Mouse (Mus musculus) neural tube, embryonic 11.5 days (tissue): Measurements from ENCODE around the gene Rars2. TPM values are rescaled to one million over a fixed set of nuclear protein-coding genes. Genes with fewer than 3 reads are reported as not detected.
A peak's percentile ranks its signal among the peaks of the same experiment; 100 is the strongest.

Source experiments
- ATAC-seq: fragments of 200-750 bp; cut with Nextera tagmentation; 2 replicates; pipeline ENCODE4 v1.8.0; 2017; ENCODE audit warnings: moderate number of reproducible peaks, mild to moderate bottlenecking, moderate TSS enrichment, moderate library complexity; ENCODE audit not compliant: insufficient read depth, low FRiP score, low TSS enrichment
- DNase-seq: peaks from one replicate; pipeline ENCODE4 v3.0.0-alpha.2; 2015; ENCODE audit warnings: low spot score
- H3K27ac ChIP-seq: fragments of 300-500 bp; sonication (generic); 2 replicates; pipeline ENCODE4 v1.5.1; 2014; ENCODE audit warnings: low read depth, mild to moderate bottlenecking, low read length
- H3K27me3 ChIP-seq: fragments of 300-500 bp; sonication (generic); 2 replicates; pipeline ENCODE4 v1.6.1; 2014; ENCODE audit warnings: mild to moderate bottlenecking, low read length, mixed read lengths; ENCODE audit not compliant: control insufficient read depth, insufficient read depth
- H3K36me3 ChIP-seq: fragments of 300-500 bp; sonication (generic); 2 replicates; pipeline ENCODE4 v1.6.1; 2014; ENCODE audit warnings: mild to moderate bottlenecking, low read length, moderate library complexity, mixed read lengths; ENCODE audit not compliant: control insufficient read depth, insufficient read depth
- H3K4me1 ChIP-seq: fragments of 300-500 bp; sonication (generic); 2 replicates; pipeline ENCODE4 v1.6.1; 2014; ENCODE audit warnings: low read length, mixed read lengths; ENCODE audit not compliant: control insufficient read depth, insufficient read depth
- H3K4me2 ChIP-seq: fragments of 300-500 bp; sonication (generic); 2 replicates; pipeline ENCODE4 v1.6.1; 2014; ENCODE audit warnings: low read depth, mild to moderate bottlenecking, moderate library complexity
- H3K4me3 ChIP-seq: fragments of 300-500 bp; sonication (generic); 2 replicates; pipeline ENCODE4 v1.5.1; 2014; ENCODE audit warnings: low read depth, low read length
- H3K9ac ChIP-seq: fragments of 300-500 bp; sonication (generic); 2 replicates; pipeline ENCODE4 v1.6.1; 2014; ENCODE audit warnings: mild to moderate bottlenecking, low read length
- H3K9me3 ChIP-seq: fragments of 300-500 bp; sonication (generic); 2 replicates; pipeline ENCODE4 v1.6.1; 2016; ENCODE audit warnings: low read length; ENCODE audit not compliant: control insufficient read depth
- WGBS: fragments of 180-500 bp; shearing (Covaris S2); extraction: QIAGEN DNeasy Blood & Tissue Kit; methylation state at CpG from one replicate; pipeline ENCODE4 v1.1.7; 2014; 5-methylcytosine and 5-hydroxymethylcytosine counted together
- polyA plus RNA-seq: library from polyadenylated mRNA; unstranded; fragments of >200 nt; fragmentation: Nextera tagmentation; extraction: Ambion mirVana; gene quantifications from 2 replicates; pipeline ENCODE4 v1.2.1, GENCODE M21; 2014

The Rars2 gene
- polyA plus RNA-seq, 1 experiment from 2014 or later, result 67.7 TPM

DNA sequence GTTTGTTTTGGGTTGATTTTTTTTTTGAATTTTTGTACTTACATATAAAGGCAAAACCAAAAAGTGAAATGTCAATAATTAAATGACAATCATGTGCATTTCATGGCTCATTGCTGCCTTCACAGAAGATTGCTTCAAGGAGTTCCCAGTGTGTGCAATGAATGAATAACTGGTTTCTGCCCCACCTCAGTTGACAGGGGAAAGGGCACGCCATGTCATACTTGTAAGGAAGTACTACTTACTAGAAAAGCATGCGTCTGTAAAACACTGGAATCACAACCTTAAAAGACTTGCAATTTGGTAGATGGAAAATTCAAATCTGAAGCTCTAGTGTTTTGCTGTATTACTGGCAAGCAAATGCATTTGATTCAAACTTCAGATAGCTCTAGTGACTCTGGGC lies 44.3 kb downstream of the Rars2 start:
- DNase-seq (no peak), ATAC-seq (no peak)
- Histone ChIP-seq H3K9ac (no peak overlapping the region), H3K4me1 (no peaks in the 10 kb centered on the region), H3K27me3 (no peaks in the 10 kb centered on the region), H3K9me3 (no peaks in the 10 kb centered on the region), H3K36me3 (peaks cover 11% of the 10 kb centered on the region), H3K4me2 (no peak overlapping the region), H3K4me3 (no peak overlapping the region), H3K27ac (no peak overlapping the region)
- WGBS, result 95% methylated on average over 2 of the region's 2 CpGs

DNA sequence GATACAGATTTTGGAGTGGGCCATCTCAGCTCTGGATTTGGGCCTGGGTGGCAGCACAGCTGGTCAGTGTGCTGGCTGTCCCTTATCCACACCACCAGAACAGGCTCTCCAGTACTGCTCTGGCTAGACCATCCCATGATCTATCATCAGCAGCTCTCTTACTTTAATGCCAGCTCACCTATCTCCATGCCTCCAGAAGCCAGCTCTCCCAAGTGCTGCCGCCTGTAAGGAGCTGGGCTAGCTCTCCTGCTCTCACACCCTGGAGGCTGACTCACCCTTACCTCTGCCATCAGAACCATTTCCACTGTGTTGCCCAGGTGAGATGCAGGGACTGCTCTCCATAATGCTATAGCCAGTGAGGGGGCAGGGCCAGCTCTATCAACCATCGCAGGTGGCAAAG lies 46.8 kb downstream of the Rars2 start:
- no peak for ATAC-seq
- WGBS, result 92% methylated on average over 2 of the region's 2 CpGs
- Histone ChIP-seq H3K27me3 (no peaks in the 10 kb centered on the region), H3K27ac (no peak overlapping the region), H3K36me3 (peaks cover 12% of the 10 kb centered on the region), H3K9ac (no peak overlapping the region), H3K9me3 (no peaks in the 10 kb centered on the region), H3K4me3 (no peak overlapping the region), H3K4me2 (no peak overlapping the region), H3K4me1 (no peaks in the 10 kb centered on the region)
- no peak for DNase-seq

DNA sequence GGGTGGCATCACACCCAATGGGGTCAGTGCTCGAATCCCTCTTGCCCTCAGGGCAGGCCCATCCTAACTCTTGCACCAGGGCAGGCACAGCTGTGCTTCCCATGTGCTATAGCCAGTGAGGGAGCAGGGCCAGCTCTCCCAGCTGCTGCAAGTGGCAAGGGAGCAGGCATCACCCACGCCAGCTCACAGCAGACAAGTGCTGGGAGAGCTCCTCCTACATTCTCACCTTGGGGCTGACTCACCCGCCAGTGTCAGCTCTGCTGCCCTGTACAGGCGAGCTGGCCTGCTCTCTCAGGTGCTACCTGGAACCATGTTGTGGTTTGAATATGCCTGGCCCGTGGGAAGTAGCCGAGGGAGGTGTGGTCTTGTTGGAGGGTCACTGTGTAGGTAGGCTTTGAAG lies 47.2 kb downstream of the Rars2 start:
- Histone ChIP-seq H3K4me3 (no peak overlapping the region), H3K4me1 (no peaks in the 10 kb centered on the region), H3K4me2 (no peak overlapping the region), H3K27ac (no peak overlapping the region), H3K36me3 (peaks cover 12% of the 10 kb centered on the region), H3K27me3 (no peaks in the 10 kb centered on the region), H3K9ac (no peak overlapping the region), H3K9me3 (no peaks in the 10 kb centered on the region)
- WGBS, result 83% methylated on average over 6 of the region's 6 CpGs
- ATAC-seq, result no peak
- no peak for DNase-seq

DNA sequence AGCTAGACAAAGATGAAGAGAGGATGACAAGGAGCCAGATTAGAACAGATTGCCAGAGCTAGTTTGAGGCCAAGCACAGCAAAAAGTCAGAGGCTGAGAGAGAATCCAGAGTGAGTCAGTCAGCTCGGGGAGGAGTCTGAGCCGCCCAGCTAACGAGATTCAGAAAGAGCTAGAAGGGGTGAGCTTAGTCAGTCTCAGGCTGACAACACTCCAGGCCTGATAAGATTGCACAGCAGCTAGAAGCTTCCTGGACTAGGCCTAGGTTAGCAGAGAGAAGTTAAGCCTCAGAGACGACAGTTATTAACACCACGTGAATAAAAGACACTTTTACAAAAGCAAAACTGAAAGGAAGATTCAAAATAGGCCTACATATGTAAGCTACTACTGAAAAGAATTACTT lies 53.2 kb downstream of the Rars2 start:
- H3K36me3 ChIP-seq, result peaks cover 3% of the 10 kb centered on the region; the same call in 1 of the 2 replicates
- WGBS, result 93% methylated on average over 5 of the region's 5 CpGs

DNA sequence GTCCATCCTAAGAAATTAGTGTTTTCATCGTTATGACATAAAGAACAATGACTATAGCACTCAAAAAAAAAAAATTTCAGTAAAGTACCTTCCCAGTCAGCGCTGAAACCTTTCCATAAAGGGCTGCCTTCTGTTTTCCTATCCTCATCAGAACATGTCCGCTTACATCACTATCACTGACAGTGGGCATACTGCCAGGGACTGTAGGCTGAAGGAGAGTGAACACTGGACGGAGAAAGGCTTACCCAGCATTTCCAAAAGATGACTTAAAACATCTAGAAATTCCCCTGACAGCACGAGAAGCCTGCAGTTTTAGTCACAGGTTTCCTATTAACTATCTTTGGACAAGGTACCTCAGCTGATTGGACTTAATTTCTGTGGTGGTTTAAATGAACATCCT lies 59.0 kb downstream of the Rars2 start:
- Histone ChIP-seq H3K27me3 (no peaks in the 10 kb centered on the region), H3K36me3 (peaks cover 2% of the 10 kb centered on the region; the same call in 1 of the 2 replicates), H3K27ac (no peak overlapping the region), H3K4me3 (no peak overlapping the region), H3K9ac (no peak overlapping the region), H3K4me1 (no peaks in the 10 kb centered on the region), H3K9me3 (no peaks in the 10 kb centered on the region), H3K4me2 (no peak overlapping the region)
- 93% methylated on average over 5 of the region's 5 CpGs for WGBS
- ATAC-seq, result no peak
- no peak for DNase-seq

More for the DNA sequence above, 53.2 kb downstream of the Rars2 start:
- Histone ChIP-seq H3K4me2 (no peak overlapping the region), H3K27me3 (no peaks in the 10 kb centered on the region), H3K4me1 (no peaks in the 10 kb centered on the region), H3K27ac (no peak overlapping the region), H3K9me3 (no peaks in the 10 kb centered on the region), H3K9ac (no peak overlapping the region), H3K4me3 (no peak overlapping the region)
- DNase-seq, result no peak
- ATAC-seq, result no peak

DNA sequence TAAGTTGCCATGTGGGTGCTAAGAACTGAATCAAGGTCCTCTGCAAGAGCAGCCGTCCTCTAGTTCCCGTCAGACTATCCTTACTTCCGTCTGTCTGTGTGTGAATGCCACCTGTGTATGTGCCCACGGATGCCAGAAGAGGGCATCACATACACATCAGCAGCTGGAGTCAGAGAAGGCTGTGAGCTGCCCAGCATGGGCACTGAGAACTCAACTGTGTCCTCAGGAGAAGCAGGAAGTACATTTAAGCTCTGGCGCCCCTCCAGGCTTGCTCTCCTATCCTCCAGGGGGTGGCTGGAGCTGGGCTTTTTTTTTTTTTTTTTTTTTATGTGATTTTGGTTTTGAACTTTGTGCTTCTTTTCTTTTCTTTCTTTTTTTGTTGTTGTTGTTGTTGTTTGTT lies 65.8 kb downstream of the Rars2 start:
- WGBS, result 87% methylated on average over 5 of the region's 5 CpGs
- ATAC-seq, result no peak

DNA sequence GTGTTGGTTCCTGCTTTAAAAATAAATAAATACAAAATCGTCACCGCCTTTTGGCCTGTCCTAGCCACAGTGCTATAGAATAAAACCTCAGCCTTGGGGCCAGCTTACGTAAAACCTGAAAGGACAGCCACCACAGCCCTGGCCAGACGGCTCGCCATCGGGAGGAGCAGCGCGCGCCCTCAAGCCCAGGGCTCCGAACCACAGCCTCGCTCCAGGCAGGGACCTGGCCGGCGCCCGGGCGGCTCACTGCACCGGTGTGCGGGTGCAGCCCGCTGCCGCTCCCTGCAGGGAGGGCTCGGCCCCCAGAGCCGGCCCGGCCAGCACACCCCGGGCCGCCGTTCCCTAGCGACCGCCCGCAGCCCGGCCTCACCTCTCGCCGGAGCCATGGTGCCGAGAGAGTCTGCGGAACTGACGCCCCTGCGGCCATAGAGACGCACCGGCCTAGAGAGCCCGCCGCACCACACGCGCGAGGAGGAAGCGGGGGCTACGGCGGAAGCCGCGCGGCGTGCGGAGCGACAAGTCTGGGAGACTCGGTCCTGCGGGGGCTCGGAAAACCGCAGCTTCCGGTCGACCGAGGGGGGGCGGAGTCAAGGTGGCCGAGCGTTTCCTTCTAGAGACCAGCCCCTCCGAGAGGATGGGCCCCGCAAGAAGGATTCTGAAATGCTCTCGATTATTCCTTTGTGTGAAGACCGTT lies 72.3 kb downstream of the Rars2 start, which contains the start of gene Slc35a1:
TSS of gene Slc35a1 (minus strand) at position 565 of the 694 bp plus-strand sequence.
- Histone ChIP-seq H3K27me3 (no peaks in the 10 kb centered on the region), H3K9ac (peak within 1 kb of the TSS; percentile 96), H3K36me3 (no peaks in the 10 kb centered on the region), H3K4me1 (no peaks in the 10 kb centered on the region), H3K4me3 (peak within 1 kb of the TSS; percentile 87), H3K9me3 (no peaks in the 10 kb centered on the region), H3K27ac (peak within 1 kb of the TSS; percentile 95), H3K4me2 (peak within 1 kb of the TSS; percentile 47)
- ATAC-seq, result peak; percentile 97
- WGBS, result under 1% methylated on average over 65 of the region's 65 CpGs
- peak; percentile 94 for DNase-seq

More for the DNA sequence above, 65.8 kb downstream of the Rars2 start:
- Histone ChIP-seq H3K9me3 (no peaks in the 10 kb centered on the region), H3K36me3 (no peaks in the 10 kb centered on the region), H3K4me1 (no peaks in the 10 kb centered on the region), H3K27me3 (no peaks in the 10 kb centered on the region), H3K9ac (no peak overlapping the region), H3K4me3 (no peak overlapping the region), H3K27ac (no peak overlapping the region), H3K4me2 (no peak overlapping the region)
- DNase-seq, result no peak

DNA sequence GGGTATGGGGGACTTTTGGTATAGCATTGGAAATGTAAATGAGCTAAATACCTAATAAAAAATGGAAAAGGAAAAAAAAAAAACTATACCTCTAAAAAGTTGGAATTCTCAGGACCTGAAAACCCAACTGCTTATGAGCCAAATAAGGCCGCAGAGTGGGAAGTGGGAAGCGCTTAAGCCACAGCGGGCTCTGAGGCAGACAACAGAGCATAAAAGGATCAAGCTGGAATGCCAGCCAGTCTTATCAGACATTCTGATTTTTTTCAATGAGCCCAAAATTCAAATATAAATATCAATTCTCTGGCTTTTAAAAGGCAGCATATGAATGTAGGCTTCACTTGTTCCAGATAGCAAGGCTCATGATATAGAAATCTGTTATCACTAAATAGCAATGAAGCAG lies 73.3 kb downstream of the Rars2 start:
- Histone ChIP-seq H3K27me3 (no peaks in the 10 kb centered on the region), H3K36me3 (no peaks in the 10 kb centered on the region), H3K9ac (no peak overlapping the region), H3K9me3 (no peaks in the 10 kb centered on the region), H3K27ac (no peak overlapping the region), H3K4me2 (no peak overlapping the region), H3K4me3 (no peak overlapping the region), H3K4me1 (no peaks in the 10 kb centered on the region)
- no peak for ATAC-seq
- DNase-seq, result no peak
- 93% methylated on average over 3 of the region's 3 CpGs for WGBS

DNA sequence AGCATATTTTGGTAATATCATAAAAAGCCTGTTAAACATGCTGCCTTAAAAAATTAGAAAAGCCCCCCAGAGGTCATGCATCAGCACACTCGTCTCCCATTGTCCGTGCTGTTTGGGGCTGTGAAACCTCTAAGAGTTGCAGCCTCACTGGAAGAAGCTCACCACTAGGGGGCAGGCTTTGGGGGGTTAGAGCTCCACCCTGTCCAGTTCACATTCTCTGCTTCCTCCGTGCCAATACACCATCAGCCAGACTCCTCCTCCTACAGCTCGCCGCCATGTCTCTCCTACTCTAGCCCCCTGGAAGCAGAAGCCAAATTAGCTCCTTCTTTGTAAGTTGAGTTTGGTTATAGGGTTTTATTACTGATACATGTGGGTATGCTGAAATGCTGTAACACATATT lies 86.8 kb downstream of the Rars2 start:
- Histone ChIP-seq H3K27ac (no peak overlapping the region), H3K4me2 (no peak overlapping the region), H3K4me1 (no peaks in the 10 kb centered on the region), H3K27me3 (no peaks in the 10 kb centered on the region), H3K9ac (no peak overlapping the region), H3K9me3 (no peaks in the 10 kb centered on the region), H3K4me3 (no peak overlapping the region), H3K36me3 (no peaks in the 10 kb centered on the region)
- 44% methylated on average over 5 of the region's 5 CpGs for WGBS
- ATAC-seq (peak; percentile 53; the same call in 1 of the 2 replicates), DNase-seq (peak; percentile 62)
